Mouse (Mus musculus) kidney, postnatal 0 days (tissue): ENCODE data around the gene Prn. TPM values are rescaled to one million over a fixed set of nuclear protein-coding genes. Genes with fewer than 3 reads are reported as not detected.
A peak's percentile ranks its signal among the peaks of the same experiment; 100 is the strongest.

Experiments
- ATAC-seq: fragments of 200-750 bp; cut with Nextera tagmentation; replicated peaks from 2 replicates; pipeline ENCODE4 v1.8.0; 2017; ENCODE audit warnings: low read depth, moderate number of reproducible peaks, moderate TSS enrichment, moderate library complexity; ENCODE audit not compliant: low FRiP score
- DNase-seq: peaks from one replicate; pipeline ENCODE4 v3.0.0-alpha.2; 2016; ENCODE audit warnings: low spot score
- H3K27ac ChIP-seq: fragments of 300-500 bp; sonication (generic); 2 replicates; pipeline ENCODE4 v1.5.1; 2014; ENCODE audit warnings: mild to moderate bottlenecking
- H3K27me3 ChIP-seq: fragments of 300-500 bp; sonication (generic); 2 replicates; pipeline ENCODE4 v1.6.1; 2014; ENCODE audit warnings: low read length, mixed read lengths; ENCODE audit not compliant: insufficient read depth
- H3K36me3 ChIP-seq: fragments of 300-500 bp; sonication (generic); 2 replicates; pipeline ENCODE4 v1.6.1; 2014; ENCODE audit warnings: low read length, mixed read lengths; ENCODE audit not compliant: insufficient read depth
- H3K4me1 ChIP-seq: fragments of 300-500 bp; sonication (generic); replicated peaks from 2 replicates; pipeline ENCODE4 v1.6.1; 2014; ENCODE audit warnings: antibody characterized with exemption, low read length, mixed read lengths; ENCODE audit not compliant: insufficient read depth
- H3K4me2 ChIP-seq: fragments of 300-500 bp; sonication (generic); 2 replicates; pipeline ENCODE4 v1.6.1; 2014; ENCODE audit warnings: mild to moderate bottlenecking, low read length, moderate library complexity, mixed read lengths
- H3K4me3 ChIP-seq: fragments of 300-500 bp; sonication (generic); replicated peaks from 2 replicates; pipeline ENCODE4 v1.5.1; 2014; ENCODE audit warnings: low read depth, low read length
- H3K9ac ChIP-seq: fragments of 300-500 bp; sonication (generic); 2 replicates; pipeline ENCODE4 v1.6.1; 2014; ENCODE audit warnings: low read depth, low read length
- H3K9me3 ChIP-seq: fragments of 300-500 bp; sonication (generic); replicated peaks from 2 replicates; pipeline ENCODE4 v1.6.1; 2016; ENCODE audit warnings: low read length, inconsistent platforms, mixed read lengths
- CTCF ChIP-seq: IDR thresholded peaks from 2 replicates; pipeline ENCODE4 v1.5.1; 2016; ENCODE audit warnings: antibody characterized with exemption, low read depth, mild to moderate bottlenecking, moderate library complexity
- WGBS: fragments of 180-500 bp; shearing (Covaris S2); extraction: QIAGEN DNeasy Blood & Tissue Kit; methylation state at CpG from one replicate; pipeline ENCODE4 v1.1.7; 2014; 5-methylcytosine and 5-hydroxymethylcytosine counted together
- polyA plus RNA-seq: library from polyadenylated mRNA; unstranded; fragments of >200 nt; fragmentation: Nextera tagmentation; extraction: Ambion mirVana; gene quantifications from 2 replicates; pipeline ENCODE4 v1.2.1, GENCODE M21; 2015

The Prn gene
- polyA plus RNA-seq, 1 experiment from 2014 or later, result 0.20 TPM

GRCm38 (mm10) chr2:131892534-131892933, 17.2 kb upstream of the Prn start:
- Histone ChIP-seq H3K36me3 (no peaks in the 10 kb centered on the region), H3K4me2 (no peak overlapping the region), H3K4me1 (no peaks in the 10 kb centered on the region), H3K9me3 (no peaks in the 10 kb centered on the region), H3K4me3 (no peak overlapping the region), H3K9ac (no peak overlapping the region), H3K27me3 (no peaks in the 10 kb centered on the region), H3K27ac (peak overlapping the region; percentile 10; the same call in 1 of the 2 replicates)
- no peak for TF ChIP-seq CTCF
- ATAC-seq (no peak), DNase-seq (peak; percentile 50)
- 43% methylated on average over 5 of the region's 5 CpGs for WGBS

- H3K9me3 ChIP-seq, result no peaks in the 10 kb centered on the region
- no peak overlapping the region for H3K4me2 ChIP-seq
- DNase-seq, result no peak
- no peaks in the 10 kb centered on the region for H3K4me1 ChIP-seq
- no peaks in the 10 kb centered on the region for H3K27me3 ChIP-seq
- WGBS, result 74% methylated on average over 2 of the region's 2 CpGs
- no peak for ATAC-seq
- no peak overlapping the region for H3K27ac ChIP-seq
- H3K9ac ChIP-seq, result no peak overlapping the region
- H3K4me3 ChIP-seq, result no peak overlapping the region
- no peaks in the 10 kb centered on the region for H3K36me3 ChIP-seq
- TF ChIP-seq CTCF, result no peak
Measured at GRCm38 (mm10) chr2:131895106-131895505, 14.7 kb upstream of the Prn start.

GRCm38 (mm10) chr2:131896011-131896410, 13.7 kb upstream of the Prn start:
- H3K9ac ChIP-seq, result no peak overlapping the region
- no peak overlapping the region for H3K4me2 ChIP-seq
- H3K9me3 ChIP-seq, result no peaks in the 10 kb centered on the region
- H3K4me3 ChIP-seq, result no peak overlapping the region
- 83% methylated on average over 4 of the region's 4 CpGs for WGBS
- DNase-seq (no peak), ATAC-seq (no peak)
- TF ChIP-seq CTCF, result no peak
- no peaks in the 10 kb centered on the region for H3K27me3 ChIP-seq
- no peaks in the 10 kb centered on the region for H3K4me1 ChIP-seq
- no peak overlapping the region for H3K27ac ChIP-seq
- H3K36me3 ChIP-seq, result no peaks in the 10 kb centered on the region

GRCm38 (mm10) chr2:131897336-131898109, 12.2 kb upstream of the Prn start:
- Histone ChIP-seq H3K4me3 (no peak overlapping the region), H3K9ac (no peak overlapping the region), H3K4me2 (no peak overlapping the region), H3K27ac (no peak overlapping the region), H3K36me3 (no peaks in the 10 kb centered on the region), H3K9me3 (no peaks in the 10 kb centered on the region), H3K27me3 (no peaks in the 10 kb centered on the region), H3K4me1 (no peaks in the 10 kb centered on the region)
- no peak for DNase-seq
- 90% methylated on average over 12 of the region's 12 CpGs for WGBS
- no peak for TF ChIP-seq CTCF
- no peak for ATAC-seq

GRCm38 (mm10) chr2:131902423-131902822, 7.3 kb upstream of the Prn start:
- no peaks in the 10 kb centered on the region for H3K36me3 ChIP-seq
- no peak overlapping the region for H3K4me3 ChIP-seq
- H3K27ac ChIP-seq, result no peak overlapping the region
- no peak for ATAC-seq
- no peaks in the 10 kb centered on the region for H3K4me1 ChIP-seq
- no peaks in the 10 kb centered on the region for H3K9me3 ChIP-seq
- no peaks in the 10 kb centered on the region for H3K27me3 ChIP-seq
- no peak overlapping the region for H3K4me2 ChIP-seq
- 40% methylated on average over 2 of the region's 3 CpGs for WGBS
- DNase-seq, result peak; percentile 49
- no peak for TF ChIP-seq CTCF
- H3K9ac ChIP-seq, result no peak overlapping the region

- H3K4me3 ChIP-seq, result no peak overlapping the region
- peak; percentile 35 for DNase-seq
- no peaks in the 10 kb centered on the region for H3K27me3 ChIP-seq
- H3K9me3 ChIP-seq, result no peaks in the 10 kb centered on the region
- H3K4me1 ChIP-seq, result no peaks in the 10 kb centered on the region
- H3K27ac ChIP-seq, result no peak overlapping the region
- no peak for ATAC-seq
- WGBS, result 47% methylated on average over 8 of the region's 8 CpGs
- H3K4me2 ChIP-seq, result no peak overlapping the region
- no peak for TF ChIP-seq CTCF
- no peaks in the 10 kb centered on the region for H3K36me3 ChIP-seq
- no peak overlapping the region for H3K9ac ChIP-seq
Measured at GRCm38 (mm10) chr2:131902867-131903266, 6.9 kb upstream of the Prn start.
